Mouse (Mus musculus) forelimb bud, embryonic 11.5 days (tissue): Measurements from ENCODE around the gene Polr2b.

Source experiments
- DNase-seq: peaks from one replicate; pipeline ENCODE4 v3.0.0-alpha.2; 2012; ENCODE audit warnings: low read depth, low spot score

Gene Polr2b

GRCm38 (mm10) chr5:77309924-77310772 lies at the start of gene Polr2b, which contains the start of gene Noa1:
Gene Polr2b, plus strand, starts transcription at chr5:77310147.
Gene Noa1, minus strand, starts transcription at chr5:77310084.
- peak; percentile 100 for DNase-seq

- no peak for DNase-seq
Measured at GRCm38 (mm10) chr5:77261137-77261536, 48.8 kb upstream of the Polr2b start.

GRCm38 (mm10) chr5:77262105-77262504 lies 47.8 kb upstream of the Polr2b start:
- DNase-seq = no peak

GRCm38 (mm10) chr5:77265081-77265670 lies 44.8 kb upstream of the Polr2b start, which contains the start of gene Rest:
Gene Rest, plus strand, starts transcription at chr5:77265491.
- DNase-seq = peak; percentile 74

GRCm38 (mm10) chr5:77265671-77266065 lies 44.3 kb upstream of the Polr2b start:
- peak; percentile 55 for DNase-seq

GRCm38 (mm10) chr5:77266066-77266885 lies 43.7 kb upstream of the Polr2b start:
- peak; percentile 58 for DNase-seq

- no peak for DNase-seq
Measured at GRCm38 (mm10) chr5:77266886-77267401, 43.0 kb upstream of the Polr2b start.

- no peak for DNase-seq
Measured at GRCm38 (mm10) chr5:77267441-77267840, 42.5 kb upstream of the Polr2b start.

GRCm38 (mm10) chr5:77267957-77268624 lies 41.9 kb upstream of the Polr2b start:
- no peak for DNase-seq

- DNase-seq = no peak
Measured at GRCm38 (mm10) chr5:77269399-77269798, 40.5 kb upstream of the Polr2b start.

GRCm38 (mm10) chr5:77273151-77273550 lies 36.8 kb upstream of the Polr2b start:
- no peak for DNase-seq

- DNase-seq = peak; percentile 40
Measured at GRCm38 (mm10) chr5:77275950-77276349, 34.0 kb upstream of the Polr2b start.

GRCm38 (mm10) chr5:77277204-77277603 lies 32.7 kb upstream of the Polr2b start:
- no peak for DNase-seq

GRCm38 (mm10) chr5:77281518-77282174 lies 28.3 kb upstream of the Polr2b start:
- DNase-seq = no peak

- DNase-seq = no peak
Measured at GRCm38 (mm10) chr5:77282242-77282641, 27.7 kb upstream of the Polr2b start.

GRCm38 (mm10) chr5:77285685-77286084 lies 24.3 kb upstream of the Polr2b start:
- DNase-seq = no peak

GRCm38 (mm10) chr5:77286904-77287303 lies 23.0 kb upstream of the Polr2b start:
- DNase-seq = no peak

- no peak for DNase-seq
Measured at GRCm38 (mm10) chr5:77287901-77288300, 22.0 kb upstream of the Polr2b start.

- peak; percentile 25 for DNase-seq
Measured at GRCm38 (mm10) chr5:77289686-77290085, 20.3 kb upstream of the Polr2b start.

GRCm38 (mm10) chr5:77290606-77291005 lies 19.3 kb upstream of the Polr2b start:
- no peak for DNase-seq
